Comparison of ENCODE assay signal across 21 mouse cellular contexts in the genomic region with DNA sequence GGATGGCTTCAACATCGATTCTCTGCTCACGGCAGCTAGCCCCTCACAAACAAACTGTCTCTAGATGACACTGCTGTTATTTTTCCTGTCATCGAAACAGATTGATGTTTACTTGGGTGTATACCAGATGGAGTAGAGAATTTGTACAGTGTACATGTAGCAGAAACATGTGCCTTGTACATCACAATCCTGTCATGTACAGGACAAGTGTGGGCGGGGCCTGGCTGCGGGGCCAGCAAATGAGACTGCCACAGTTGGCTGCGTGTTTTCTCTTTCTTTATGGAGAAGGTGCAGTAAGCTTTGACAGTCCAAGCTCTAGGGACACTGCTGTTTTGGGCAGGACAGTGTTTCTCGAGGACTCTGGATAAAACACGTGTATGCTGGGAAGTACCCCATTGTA.
DNase-seq lines count a peak whose midpoint lies in the region; ATAC-seq and TF ChIP-seq lines count a peak whose summit lies in the region.
"Had no signal": no experiment of that assay in that cellular context is flagged by ENCODE, and none has a peak within 500 bp of the region (broad histone marks: within the 10 kb centered on the region; RNA-seq: fewer than 3 reads in every experiment).

No protein-coding gene starts in this region.

- no peaks in the 10 kb centered on the region for H3K36me3 ChIP-seq in heart, embryonic 10.5 days
- no peaks in the 10 kb centered on the region for H3K36me3 ChIP-seq in heart, postnatal 0 days (replicated peaks; ENCODE audit: control insufficient read depth, insufficient read depth, low read length)
- peaks cover 4% of the 10 kb centered on the region; the same call in 1 of the 2 replicates for H3K36me3 ChIP-seq in heart, embryonic 12.5 days
- H3K36me3 ChIP-seq: G1E; hindbrain, embryonic 12.5 days; hindbrain, embryonic 15.5 days had no signal

- H3K9ac ChIP-seq in heart, postnatal 0 days (replicated peaks; ENCODE audit: low read depth, low read length), result no peak overlapping the region
- H3K9ac ChIP-seq in heart, embryonic 12.5 days, result no peak overlapping the region
- H3K9ac ChIP-seq: forebrain, embryonic 13.5 days; hindbrain, embryonic 12.5 days; hindbrain, embryonic 15.5 days had no signal

- no peak for TF ChIP-seq CTCF in heart, postnatal 0 days (IDR thresholded peaks at IDR 0.05; ENCODE audit: low read depth)
- no peak for TF ChIP-seq CTCF in layer of hippocampus, adult 2 months (conservative IDR thresholded peaks at IDR 0.05)

- H3K27me3 ChIP-seq in heart, embryonic 10.5 days (ENCODE audit: insufficient read depth, poor library complexity, severe bottlenecking), result no peaks in the 10 kb centered on the region
- H3K27me3 ChIP-seq in heart, postnatal 0 days (ENCODE audit: control insufficient read depth, insufficient read depth, low read length), result no peaks in the 10 kb centered on the region
- no peaks in the 10 kb centered on the region for H3K27me3 ChIP-seq in heart, embryonic 12.5 days (replicated peaks)
- H3K27me3 ChIP-seq: CH12.LX; forebrain, embryonic 13.5 days; hindbrain, embryonic 12.5 days; hindbrain, embryonic 15.5 days; Patski had no signal

- H3K4me2 ChIP-seq in heart, postnatal 0 days (ENCODE audit: low read depth, low read length), result no peak overlapping the region
- no peak overlapping the region for H3K4me2 ChIP-seq in heart, embryonic 12.5 days
- H3K4me2 ChIP-seq: forebrain, embryonic 13.5 days; hindbrain, embryonic 12.5 days; hindbrain, embryonic 15.5 days had no signal

- H3K27ac ChIP-seq in heart, embryonic 10.5 days, result 0 out of 2 replicates have a peak overlapping the region, but pooled peaks have one; percentile 10
- peak overlapping the region; percentile 18; the same call in 1 of the 2 replicates for H3K27ac ChIP-seq in heart, postnatal 0 days (ENCODE audit: low read depth)
- no peak overlapping the region for H3K27ac ChIP-seq in heart, embryonic 12.5 days (ENCODE audit: poor library complexity, severe bottlenecking)
- peak overlapping the region; percentile 88 for H3K27ac ChIP-seq in layer of hippocampus, adult 2 months
- H3K27ac ChIP-seq: forebrain, embryonic 10.5 days; forebrain, embryonic 13.5 days; hindbrain, embryonic 12.5 days; hindbrain, embryonic 15.5 days had no signal

- WGBS in heart, embryonic 10.5 days, result 85% methylated on average over 8 of the region's 8 CpGs
- 83% methylated on average over 8 of the region's 8 CpGs for WGBS in heart, postnatal 0 days
- 88% methylated on average over 8 of the region's 8 CpGs for WGBS in heart, embryonic 12.5 days

- no peaks in the 10 kb centered on the region for H3K9me3 ChIP-seq in heart, embryonic 10.5 days
- H3K9me3 ChIP-seq in heart, postnatal 0 days (replicated peaks; ENCODE audit: control insufficient read depth, low read length), result no peaks in the 10 kb centered on the region
- H3K9me3 ChIP-seq in heart, embryonic 12.5 days (replicated peaks), result no peaks in the 10 kb centered on the region
- H3K9me3 ChIP-seq: forebrain, embryonic 10.5 days; forebrain, embryonic 13.5 days; G1E; hindbrain, embryonic 12.5 days; hindbrain, embryonic 15.5 days had no signal

- TF ChIP-seq EP300 in heart, postnatal 0 days (IDR thresholded peaks at IDR 0.05; ENCODE audit: low read depth), result no peak

- DNase-seq in heart, embryonic 10.5 days (ENCODE audit: low spot score), result no peak
- DNase-seq in heart, postnatal 14 days, result no peak
- no peak for DNase-seq in heart, postnatal 0 days (ENCODE audit: low spot score)
- DNase-seq in layer of hippocampus, adult 2 months (ENCODE audit: low spot score in 2 of 2), result peak; percentile 32 to 35
- DNase-seq in layer of hippocampus, adult 9-10 months (ENCODE audit: low spot score), result no peak
- DNase-seq: adrenal gland, postnatal 10 days; adrenal gland, postnatal 36 days; B cell, adult 2 months; cerebellum, adult 18-20 months; cerebellum, adult 9-10 months; cerebellum, postnatal 14 days; gastrocnemius, postnatal 25 days; heart, adult 18-20 months had no signal

- H3K4me1 ChIP-seq in heart, embryonic 10.5 days, result peaks cover 45% of the 10 kb centered on the region
- peaks cover 13% of the 10 kb centered on the region; the same call in 1 of the 2 replicates for H3K4me1 ChIP-seq in heart, postnatal 0 days (ENCODE audit: control insufficient read depth, insufficient read depth)
- H3K4me1 ChIP-seq in heart, embryonic 12.5 days (replicated peaks), result peaks cover 34% of the 10 kb centered on the region

- intact Hi-C loops in heart, postnatal 14 days (cut with DNase I), result no loop called here

- H3K4me3 ChIP-seq in heart, embryonic 10.5 days, result no peak overlapping the region
- no peak overlapping the region for H3K4me3 ChIP-seq in heart, postnatal 0 days (ENCODE audit: low read depth, low read length)
- no peak overlapping the region for H3K4me3 ChIP-seq in heart, embryonic 12.5 days
- no peak overlapping the region for H3K4me3 ChIP-seq in layer of hippocampus, adult 2 months
- H3K4me3 ChIP-seq: forebrain, embryonic 10.5 days; forebrain, embryonic 13.5 days; hindbrain, embryonic 12.5 days; hindbrain, embryonic 15.5 days had no signal

- ATAC-seq in heart, postnatal 0 days (ENCODE audit: insufficient read depth, low read depth), result no peak
- no peak for ATAC-seq in heart, embryonic 12.5 days (ENCODE audit: insufficient number of reproducible peaks, low FRiP score)
- ATAC-seq: forebrain, embryonic 13.5 days had no signal

Comparison
In these comparisons a context has a peak if more than half of its experiments do, and no peak if none do; other contexts are left out.
1. DNase-seq: peak in layer of hippocampus, adult 2 months (2 of 2); none in heart, embryonic 10.5 days (single experiment), heart, postnatal 14 days (0 of 2), heart, postnatal 0 days (single experiment) and layer of hippocampus, adult 9-10 months (single experiment).